Mouse (Mus musculus) neural tube, embryonic 13.5 days (tissue): ENCODE data around the gene Rabep2. TPM values are rescaled to one million over a fixed set of nuclear protein-coding genes. Genes with fewer than 3 reads are reported as not detected.
"Not testable (repeated sequence)": the region's sequence is repeated elsewhere in the genome, so short reads cannot be mapped to it uniquely, and the experiment has no call there.

Experiments used
- ATAC-seq: fragments of 200-750 bp; cut with Nextera tagmentation; 2 replicates; pipeline ENCODE4 v1.8.0; 2017; ENCODE audit warnings: low read depth, mild to moderate bottlenecking, moderate TSS enrichment, moderate library complexity
- H3K27ac ChIP-seq: fragments of 300-500 bp; sonication (generic); replicated peaks from 2 replicates; pipeline ENCODE4 v1.5.1; 2015; ENCODE audit warnings: moderate library complexity, mild to moderate bottlenecking, inconsistent platforms
- H3K27me3 ChIP-seq: fragments of 300-500 bp; sonication (generic); 2 replicates; pipeline ENCODE4 v1.6.1; 2015; ENCODE audit warnings: mild to moderate bottlenecking, inconsistent platforms
- H3K36me3 ChIP-seq: fragments of 300-500 bp; sonication (generic); 2 replicates; pipeline ENCODE4 v1.6.1; 2015; ENCODE audit warnings: mild to moderate bottlenecking, inconsistent platforms
- H3K4me1 ChIP-seq: fragments of 300-500 bp; sonication (generic); replicated peaks from 2 replicates; pipeline ENCODE4 v1.6.1; 2015; ENCODE audit warnings: inconsistent platforms
- H3K4me2 ChIP-seq: fragments of 300-500 bp; sonication (generic); 2 replicates; pipeline ENCODE4 v1.6.1; 2015; ENCODE audit warnings: inconsistent platforms, mild to moderate bottlenecking, moderate library complexity
- H3K4me3 ChIP-seq: fragments of 300-500 bp; sonication (generic); 2 replicates; pipeline ENCODE4 v1.5.1; 2015; ENCODE audit warnings: mild to moderate bottlenecking, inconsistent platforms
- H3K9ac ChIP-seq: fragments of 300-500 bp; sonication (generic); 2 replicates; pipeline ENCODE4 v1.6.1; 2015; ENCODE audit warnings: moderate library complexity, mild to moderate bottlenecking, inconsistent platforms
- H3K9me3 ChIP-seq: fragments of 300-500 bp; sonication (generic); 2 replicates; pipeline ENCODE4 v1.6.1; 2016; ENCODE audit warnings: inconsistent platforms
- WGBS: fragments of 180-500 bp; shearing (Covaris S2); methylation state at CpG from one replicate; pipeline ENCODE4 v1.1.7; 2015; 5-methylcytosine and 5-hydroxymethylcytosine counted together
- polyA plus RNA-seq: library from polyadenylated mRNA; unstranded; fragments of >200 nt; fragmentation: Nextera tagmentation; extraction: Ambion mirVana; gene quantifications from 2 replicates; pipeline ENCODE4 v1.2.1, GENCODE M21; 2015

The Rabep2 gene
- polyA plus RNA-seq, 1 experiment from 2014 or later: 25.6 TPM

DNA sequence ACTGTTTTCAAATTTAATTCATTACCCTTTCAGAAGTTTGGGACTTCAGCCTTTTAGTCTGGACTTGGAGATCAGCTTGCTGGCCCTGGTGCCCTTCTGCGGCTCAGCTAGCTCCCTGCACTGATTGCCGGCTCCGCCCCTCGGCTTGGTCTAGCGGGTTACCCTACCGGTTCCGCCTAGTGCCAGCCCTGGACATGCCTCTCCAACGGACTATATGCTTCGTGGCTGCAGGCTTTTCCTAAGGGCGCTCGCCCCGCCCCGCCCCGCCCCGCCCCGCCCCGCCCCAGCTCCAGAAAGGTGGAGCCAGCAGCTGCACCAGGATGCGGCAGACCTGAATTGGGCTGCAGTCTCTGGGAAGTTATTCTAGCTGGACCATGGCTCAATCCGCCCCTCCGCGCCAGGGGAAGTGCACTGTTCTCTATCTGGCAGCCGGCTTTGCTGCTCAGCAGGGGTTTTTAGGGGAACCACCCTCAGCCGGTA lies 53.9 kb downstream of the Rabep2 start:
- peak overlapping the region; percentile 65 for H3K9ac ChIP-seq
- peaks cover 10% of the 10 kb centered on the region for H3K4me1 ChIP-seq
- no peaks in the 10 kb centered on the region for H3K36me3 ChIP-seq
- H3K4me2 ChIP-seq: peak overlapping the region; percentile 58
- no peaks in the 10 kb centered on the region for H3K27me3 ChIP-seq
- peaks cover 3% of the 10 kb centered on the region; the same call in 1 of the 2 replicates for H3K9me3 ChIP-seq
- H3K4me3 ChIP-seq: peak overlapping the region; percentile 28
- under 1% methylated on average over 23 of the region's 23 CpGs for WGBS
- peak; percentile 29 for ATAC-seq
- H3K27ac ChIP-seq: peak overlapping the region; percentile 55

DNA sequence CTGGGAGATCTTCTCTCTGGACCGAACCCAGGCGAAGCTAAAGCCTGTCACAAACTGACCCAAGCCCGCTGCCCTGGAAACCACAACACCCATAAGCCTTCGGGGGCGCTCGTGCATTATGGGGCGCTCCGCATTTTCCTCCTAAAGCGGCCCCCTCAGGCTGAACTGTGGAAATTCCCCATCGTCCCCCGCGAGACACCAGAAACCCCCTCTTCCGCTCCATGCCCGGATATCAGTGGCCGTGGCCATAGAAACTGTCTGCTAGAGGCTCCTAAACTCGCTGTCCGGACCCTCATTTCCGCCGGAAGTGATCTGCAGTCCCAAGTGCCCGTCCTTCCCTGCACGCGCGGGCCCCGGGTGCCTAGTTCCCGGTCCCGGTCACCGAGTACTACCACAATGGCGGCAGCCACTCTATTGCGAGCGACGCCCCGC lies 58.5 kb downstream of the Rabep2 start, which contains the start of gene Tufm:
TSS of gene Tufm (plus strand) at position 310 of the 432 bp plus-strand sequence.
- H3K27me3 ChIP-seq: no peaks in the 10 kb centered on the region
- WGBS: 1% methylated on average over 32 of the region's 32 CpGs
- no peaks in the 10 kb centered on the region for H3K9me3 ChIP-seq
- H3K4me3 ChIP-seq: peak within 1 kb of the TSS; percentile 70
- peak within 1 kb of the TSS; percentile 72 for H3K27ac ChIP-seq
- peak; percentile 93 for ATAC-seq
- H3K4me1 ChIP-seq: peaks cover 21% of the 10 kb centered on the region
- peak within 1 kb of the TSS; percentile 98 for H3K4me2 ChIP-seq
- H3K36me3 ChIP-seq: peaks cover 28% of the 10 kb centered on the region
- H3K9ac ChIP-seq: peak within 1 kb of the TSS; percentile 84

DNA sequence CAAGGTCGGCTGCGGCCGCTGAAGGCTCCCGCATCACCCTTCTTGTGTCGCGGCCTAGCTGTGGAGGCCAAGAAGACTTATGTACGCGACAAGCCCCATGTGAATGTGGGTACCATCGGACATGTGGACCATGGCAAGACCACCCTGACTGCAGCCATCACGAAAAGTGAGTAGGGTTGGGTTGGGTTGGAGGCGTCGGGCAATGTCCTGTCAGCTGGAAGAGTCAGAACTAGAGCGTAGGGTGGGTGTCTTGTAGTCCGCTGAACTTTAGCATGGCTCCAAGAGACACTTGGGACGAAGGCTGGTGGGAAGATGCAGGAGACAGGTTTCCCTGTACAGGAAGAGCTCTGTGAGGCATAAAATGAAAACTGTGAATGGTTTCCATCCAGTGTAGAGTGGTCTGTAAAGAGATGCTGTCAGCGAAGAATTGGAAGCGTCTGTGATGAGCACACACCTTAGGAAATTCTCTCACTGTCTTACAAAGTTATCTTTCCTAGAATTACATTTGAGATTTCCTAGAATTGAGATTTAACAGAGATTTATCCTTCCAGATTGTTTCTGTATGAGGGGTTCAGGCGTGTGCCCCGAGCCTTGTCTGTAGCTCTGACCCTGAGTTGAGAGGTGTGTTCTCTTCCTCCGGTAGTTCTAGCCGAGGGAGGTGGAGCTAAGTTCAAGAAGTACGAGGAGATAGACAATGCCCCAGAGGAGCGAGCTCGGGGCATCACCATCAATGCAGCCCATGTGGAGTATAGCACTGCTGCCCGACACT lies 59.2 kb downstream of the Rabep2 start:
- H3K9me3 ChIP-seq, H3K27me3 ChIP-seq, H3K27ac ChIP-seq: not testable (repeated sequence)
- peaks cover 36% of the 10 kb centered on the region for H3K36me3 ChIP-seq
- 25% methylated on average over 19 of the region's 25 CpGs for WGBS
- H3K4me1 ChIP-seq: peaks cover 22% of the 10 kb centered on the region
- peak overlapping the region; percentile 98 for H3K4me2 ChIP-seq
- H3K4me3 ChIP-seq: peak overlapping the region; percentile 70
- H3K9ac ChIP-seq: peak overlapping the region; percentile 84
- ATAC-seq: 0 out of 2 replicates have a peak, but pooled peaks have one; percentile 9

DNA sequence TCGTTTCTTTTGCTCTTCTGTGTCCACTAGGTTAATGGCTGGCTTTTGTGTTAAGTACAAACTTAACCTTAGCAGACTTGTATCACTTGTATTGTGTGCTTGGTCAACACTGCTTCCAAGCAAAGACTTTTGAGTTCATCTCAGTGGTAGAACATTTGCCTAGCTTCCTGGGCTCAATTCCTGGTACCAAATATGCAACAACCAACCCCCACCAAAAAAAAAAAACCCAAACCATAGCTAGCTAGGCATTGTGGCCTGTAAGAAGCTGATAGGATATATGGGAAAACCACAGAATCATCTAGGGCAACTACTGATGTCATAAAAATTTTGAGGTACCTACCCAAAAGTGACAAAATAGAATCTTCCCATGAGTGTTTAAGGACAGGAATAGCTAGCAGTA lies 62.4 kb downstream of the Rabep2 start:
- Histone ChIP-seq H3K27me3 (no peaks in the 10 kb centered on the region), H3K9ac (no peak overlapping the region), H3K4me1 (peaks cover 22% of the 10 kb centered on the region), H3K4me3 (no peak overlapping the region), H3K36me3 (peaks cover 68% of the 10 kb centered on the region), H3K4me2 (no peak overlapping the region), H3K27ac (no peak overlapping the region), H3K9me3 (no peaks in the 10 kb centered on the region)
- no peak for ATAC-seq
- 84% methylated on average over 1 of the region's 1 CpGs for WGBS

DNA sequence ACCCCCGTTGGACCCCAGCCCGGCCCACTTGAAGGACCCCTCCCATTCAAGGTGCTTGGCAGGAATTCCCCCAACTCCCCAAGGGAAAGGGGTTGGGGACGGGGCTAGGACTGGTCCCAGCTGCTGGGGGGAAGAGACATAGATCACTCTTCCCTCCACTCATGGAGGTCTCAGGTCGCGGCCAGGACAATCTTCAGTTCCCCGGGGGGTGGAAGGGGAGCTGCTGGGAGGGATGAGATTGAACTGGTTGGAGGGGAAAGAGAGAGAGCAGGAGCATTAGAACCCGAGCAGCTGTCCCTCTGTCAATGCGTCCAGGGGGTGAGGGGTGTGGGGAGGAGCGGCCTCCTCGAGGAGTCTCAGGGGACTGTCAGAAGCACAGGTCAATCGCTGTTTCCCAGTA lies 63.4 kb downstream of the Rabep2 start:
- H3K27me3 ChIP-seq: no peaks in the 10 kb centered on the region
- no peak for ATAC-seq
- 39% methylated on average over 11 of the region's 11 CpGs for WGBS
- no peak overlapping the region for H3K9ac ChIP-seq
- H3K36me3 ChIP-seq: peaks cover 78% of the 10 kb centered on the region
- 0 out of 2 replicates have a peak overlapping the region, but pooled peaks have one; percentile 42 for H3K27ac ChIP-seq
- H3K4me2 ChIP-seq: no peak overlapping the region
- H3K4me1 ChIP-seq: peaks cover 18% of the 10 kb centered on the region
- no peaks in the 10 kb centered on the region for H3K9me3 ChIP-seq
- no peak overlapping the region for H3K4me3 ChIP-seq

DNA sequence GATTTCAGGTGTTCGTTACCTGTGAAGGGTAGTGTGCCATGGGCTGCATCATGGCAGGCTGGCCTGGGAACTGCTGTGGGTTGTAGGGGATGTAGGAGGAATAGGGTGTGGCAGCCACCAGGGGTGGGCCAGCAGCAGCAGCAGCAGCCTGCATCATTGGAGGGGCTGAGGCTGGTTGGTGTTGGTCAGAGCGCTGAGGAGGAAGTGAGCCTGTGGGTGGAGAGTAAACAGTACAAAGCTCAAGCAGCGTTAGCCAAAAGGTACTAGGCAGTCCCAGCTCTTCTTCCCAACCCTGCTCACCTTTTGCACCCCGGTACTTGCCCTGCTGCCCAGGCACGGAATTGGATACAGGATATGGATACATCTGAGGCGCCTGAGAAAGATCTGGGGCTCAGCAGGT lies 65.6 kb downstream of the Rabep2 start:
- Histone ChIP-seq H3K36me3 (peaks cover 97% of the 10 kb centered on the region), H3K27me3 (no peaks in the 10 kb centered on the region), H3K9ac (no peak overlapping the region), H3K4me3 (no peak overlapping the region), H3K27ac (no peak overlapping the region), H3K9me3 (no peaks in the 10 kb centered on the region), H3K4me1 (peaks cover 6% of the 10 kb centered on the region), H3K4me2 (no peak overlapping the region)
- 89% methylated on average over 6 of the region's 6 CpGs for WGBS
- ATAC-seq: no peak

DNA sequence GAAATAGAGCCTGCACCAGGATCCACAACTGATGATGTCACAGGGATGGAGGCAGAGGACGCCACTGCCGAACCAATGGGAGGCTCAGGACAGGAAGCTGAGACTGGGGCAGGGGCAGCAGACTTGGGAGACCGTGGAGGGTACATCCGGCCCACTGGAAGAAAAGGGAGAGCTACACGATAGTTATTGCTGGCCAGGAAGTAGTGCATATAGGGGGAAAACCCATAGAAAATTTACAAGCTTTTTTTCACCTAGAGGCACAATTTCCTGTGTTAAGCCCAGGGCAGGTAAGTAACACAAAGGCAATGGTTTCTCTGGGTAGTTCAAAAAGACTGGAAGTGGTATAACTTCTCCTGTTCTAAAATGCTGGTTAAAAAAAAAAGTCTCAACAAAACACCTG lies 67.9 kb downstream of the Rabep2 start:
- Histone ChIP-seq H3K4me2 (no peak overlapping the region), H3K27me3 (no peaks in the 10 kb centered on the region), H3K36me3 (peaks cover 97% of the 10 kb centered on the region), H3K4me1 (peaks cover 22% of the 10 kb centered on the region), H3K9ac (no peak overlapping the region), H3K9me3 (no peaks in the 10 kb centered on the region), H3K27ac (no peak overlapping the region), H3K4me3 (no peak overlapping the region)
- 89% methylated on average over 5 of the region's 5 CpGs for WGBS
- no peak for ATAC-seq

DNA sequence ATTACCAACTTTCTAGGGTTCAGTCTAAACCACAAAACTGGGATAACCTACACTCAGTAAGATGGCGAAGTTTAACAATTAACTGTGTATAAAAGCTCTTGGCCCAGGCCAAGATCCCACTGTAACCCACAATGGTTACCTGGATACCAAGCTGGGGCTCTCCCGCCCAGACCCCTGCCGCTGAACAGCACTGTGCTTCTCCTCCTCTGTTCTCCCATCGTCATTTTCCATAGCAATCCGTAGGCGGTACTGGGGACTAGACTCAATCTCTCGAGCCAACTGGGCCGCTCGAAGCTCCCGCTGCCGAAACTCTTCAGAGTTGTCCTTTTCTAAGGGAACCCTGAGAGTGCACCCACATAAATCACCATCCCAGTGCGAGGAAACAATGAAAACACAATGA lies 69.4 kb downstream of the Rabep2 start:
- no peak overlapping the region for H3K27ac ChIP-seq
- H3K4me3 ChIP-seq: no peak overlapping the region
- H3K4me2 ChIP-seq: no peak overlapping the region
- no peaks in the 10 kb centered on the region for H3K27me3 ChIP-seq
- peaks cover 82% of the 10 kb centered on the region for H3K36me3 ChIP-seq
- H3K9ac ChIP-seq: no peak overlapping the region
- WGBS: 87% methylated on average over 12 of the region's 12 CpGs
- H3K4me1 ChIP-seq: peaks cover 17% of the 10 kb centered on the region
- H3K9me3 ChIP-seq: no peaks in the 10 kb centered on the region
- no peak for ATAC-seq

Other genes with a start within 250 kb of the Rabep2 start
- gene Xpo6, start 228.3 kb upstream of the Rabep2 start, polyA plus RNA-seq: 47.8 and 54.7 TPM in 2 replicates
- gene Sbk1, start 156.1 kb upstream of the Rabep2 start, polyA plus RNA-seq: 238 and 247 TPM in 2 replicates
- gene Lat, start 59.2 kb upstream of the Rabep2 start, polyA plus RNA-seq: 1.2 and 1.5 TPM in 2 replicates
- 68.5 and 73.0 TPM in 2 replicates for gene Spns1, start 51.3 kb upstream of the Rabep2 start, polyA plus RNA-seq
- 3.1 and 3.5 TPM in 2 replicates for gene Nfatc2ip, start 32.0 kb upstream of the Rabep2 start, polyA plus RNA-seq
- 0.07 TPM in 1 of 2 replicates, not detected in the other for gene Cd19, start 13.9 kb upstream of the Rabep2 start, polyA plus RNA-seq
- 2.1 and 11.5 TPM in 2 replicates for gene Atp2a1, start 34.3 kb downstream of the Rabep2 start, polyA plus RNA-seq
- gene Sh2b1, start 46.7 kb downstream of the Rabep2 start, polyA plus RNA-seq: 60.2 and 62.3 TPM in 2 replicates
- gene Tufm, start 58.6 kb downstream of the Rabep2 start, polyA plus RNA-seq: 122 and 144 TPM in 2 replicates
- 68.2 and 83.1 TPM in 2 replicates for gene Atxn2l, start 74.7 kb downstream of the Rabep2 start, polyA plus RNA-seq
- 188 and 200 TPM in 2 replicates for gene Eif3c, start 137.7 kb downstream of the Rabep2 start, polyA plus RNA-seq
- 0.29 and 0.95 TPM in 2 replicates for gene Apobr, start 156.2 kb downstream of the Rabep2 start, polyA plus RNA-seq
- gene Cln3, start 157.1 kb downstream of the Rabep2 start, polyA plus RNA-seq: 26.3 and 27.9 TPM in 2 replicates
- not detected in 2 replicates for gene Il27, start 166.2 kb downstream of the Rabep2 start, polyA plus RNA-seq
- 7.1 and 9.6 TPM in 2 replicates for gene Nupr1, start 202.1 kb downstream of the Rabep2 start, polyA plus RNA-seq
- gene Sgf29, start 220.6 kb downstream of the Rabep2 start, polyA plus RNA-seq: 48.3 and 51.3 TPM in 2 replicates
- gene Sult1a1, start 247.7 kb downstream of the Rabep2 start, polyA plus RNA-seq: 1.4 and 2.1 TPM in 2 replicates